Mouse (Mus musculus) MEL (cell line): ENCODE results near the gene Msi2. TPM values are rescaled to one million over a fixed set of nuclear protein-coding genes. Genes with fewer than 3 reads are reported as not detected.

Experiments
- DNase-seq: peaks from one replicate; pipeline ENCODE4 v3.0.0; 2011; ENCODE audit warnings: low read depth, low spot score
- H3K27ac ChIP-seq: 2 replicates; pipeline ENCODE4 v1.5.1; 2012; ENCODE audit warnings: low read depth, mild to moderate bottlenecking, control low read depth, low read length, moderate library complexity; ENCODE audit not compliant: control insufficient read depth
- H3K27me3 ChIP-seq, 2 experiments: fragments of 150-350 bp in 1 of 2; sonication (generic) in 1 of 2; 2 replicates each; pipeline ENCODE4 v1.6.1; 2012; ENCODE audit warnings: low read length in 2 of 2, mild to moderate bottlenecking in 2 of 2, improper control_type of control experiment in 1 of 2, moderate library complexity in 1 of 2; ENCODE audit not compliant: insufficient read depth in 2 of 2, control insufficient read depth in 1 of 2
- H3K36me3 ChIP-seq, 2 experiments: 2 replicates each; pipeline ENCODE4 v1.6.1; 2012 to 2014; ENCODE audit warnings: low read length in 2 of 2, improper control_type of control experiment in 1 of 2, inconsistent platforms in 1 of 2, mild to moderate bottlenecking in 1 of 2; ENCODE audit not compliant: insufficient read depth in 2 of 2, control insufficient read depth in 1 of 2
- H3K4me1 ChIP-seq, 2 experiments: fragments of 150-350 bp in 1 of 2; sonication (generic) in 1 of 2; 2 replicates each; pipeline ENCODE4 v1.6.1; 2012; ENCODE audit warnings: low read length in 2 of 2, improper control_type of control experiment in 1 of 2, mild to moderate bottlenecking in 1 of 2; ENCODE audit not compliant: insufficient read depth in 2 of 2, control insufficient read depth in 1 of 2
- H3K4me3 ChIP-seq, 2 experiments: fragments of 150-350 bp in 1 of 2; sonication (generic) in 1 of 2; 2 replicates each; pipeline ENCODE4 v1.5.1; 2012; ENCODE audit warnings: low read depth in 2 of 2, low read length in 2 of 2, mild to moderate bottlenecking in 2 of 2, moderate library complexity in 2 of 2, control low read depth in 1 of 2, improper control_type of control experiment in 1 of 2; ENCODE audit not compliant: control insufficient read depth in 1 of 2, insufficient read depth in 1 of 2
- H3K79me2 ChIP-seq: 2 replicates; pipeline ENCODE4 v1.6.1; 2012; ENCODE audit warnings: mild to moderate bottlenecking, low read length, moderate library complexity; ENCODE audit not compliant: control insufficient read depth, poor library complexity, insufficient read depth
- H3K9ac ChIP-seq: 2 replicates; pipeline ENCODE4 v1.6.1; 2012; ENCODE audit warnings: low read depth, mild to moderate bottlenecking, control low read depth, low read length, moderate library complexity; ENCODE audit not compliant: control insufficient read depth, poor library complexity, severe bottlenecking
- H3K9me3 ChIP-seq: fragments of 150-350 bp; sonication (generic); replicated peaks from 2 replicates; pipeline ENCODE4 v1.6.1; 2012; ENCODE audit warnings: mild to moderate bottlenecking, low read length, improper control_type of control experiment, moderate library complexity; ENCODE audit not compliant: insufficient read depth
- BHLHE40 ChIP-seq: IDR thresholded peaks from 2 replicates; pipeline ENCODE4 v1.6.1; 2012; ENCODE audit warnings: low read depth, mild to moderate bottlenecking, inconsistent platforms, low read length, improper control_type of control experiment, borderline replicate concordance
- CHD1 ChIP-seq: IDR thresholded peaks from 2 replicates; pipeline ENCODE4 v1.6.1; 2012; ENCODE audit warnings: low read depth, mild to moderate bottlenecking, inconsistent platforms, low read length, improper control_type of control experiment
- CTCF ChIP-seq, 3 experiments: IDR thresholded peaks in 2 of 3; conservative IDR thresholded peaks in 1 of 3; 2 replicates each; pipeline ENCODE4 v1.5.1; 2011 to 2012; ENCODE audit warnings: low read length in 3 of 3, low read depth in 2 of 3, mild to moderate bottlenecking in 2 of 3, improper control_type of control experiment in 1 of 3, inconsistent platforms in 1 of 3, mixed read lengths in 1 of 3, moderate library complexity in 1 of 3; ENCODE audit not compliant: control insufficient read depth in 1 of 3, insufficient read depth in 1 of 3, poor library complexity in 1 of 3, severe bottlenecking in 1 of 3
- ELF1 ChIP-seq: IDR thresholded peaks from 2 replicates; pipeline ENCODE4 v1.6.1; 2014; ENCODE audit warnings: low read depth, mild to moderate bottlenecking, inconsistent platforms, low read length, improper control_type of control experiment, moderate library complexity
- EP300 ChIP-seq, 2 experiments: IDR thresholded peaks; 2 replicates each; pipeline ENCODE4 v1.6.1; 2011; ENCODE audit warnings: improper control_type of control experiment in 2 of 2, low read length in 2 of 2, low read depth in 1 of 2, mild to moderate bottlenecking in 1 of 2
- ETS1 ChIP-seq: IDR thresholded peaks from 2 replicates; pipeline ENCODE4 v1.6.1; 2012; ENCODE audit warnings: low read depth, mild to moderate bottlenecking, inconsistent platforms, low read length, improper control_type of control experiment, moderate library complexity
- GABPA ChIP-seq: IDR thresholded peaks from 2 replicates; pipeline ENCODE4 v1.6.1; 2012; ENCODE audit warnings: low read depth, mild to moderate bottlenecking, inconsistent platforms, low read length, improper control_type of control experiment, moderate library complexity
- JUND ChIP-seq: IDR thresholded peaks from 2 replicates; pipeline ENCODE4 v1.6.1; 2011; ENCODE audit warnings: low read depth, mild to moderate bottlenecking, improper control_type of control experiment, low read length
- KAT2A ChIP-seq: conservative IDR thresholded peaks from 2 replicates; pipeline ENCODE4 v1.6.1; 2012; ENCODE audit warnings: low read depth, low read length, improper control_type of control experiment, inconsistent platforms
- MAX ChIP-seq: IDR thresholded peaks from 2 replicates; pipeline ENCODE4 v1.6.1; 2011; ENCODE audit warnings: low read length, improper control_type of control experiment
- MAZ ChIP-seq: IDR thresholded peaks from 2 replicates; pipeline ENCODE4 v1.6.1; 2012; ENCODE audit warnings: low read depth, mild to moderate bottlenecking, inconsistent platforms, low read length, improper control_type of control experiment
- MYC ChIP-seq: IDR thresholded peaks from 2 replicates; pipeline ENCODE4 v1.6.1; 2011; ENCODE audit warnings: low read depth, mild to moderate bottlenecking, low read length, improper control_type of control experiment, moderate library complexity
- POLR2AphosphoS2 ChIP-seq: IDR thresholded peaks from 2 replicates; pipeline ENCODE4 v1.6.1; 2011; ENCODE audit warnings: low read length, improper control_type of control experiment
- RAD21 ChIP-seq: IDR thresholded peaks from 2 replicates; pipeline ENCODE4 v1.6.1; 2011; ENCODE audit warnings: mild to moderate bottlenecking, low read depth, low read length, improper control_type of control experiment
- RCOR1 ChIP-seq: IDR thresholded peaks from 2 replicates; pipeline ENCODE4 v1.6.1; 2012; ENCODE audit warnings: low read depth, mild to moderate bottlenecking, inconsistent platforms, low read length, improper control_type of control experiment
- TAL1 ChIP-seq: IDR thresholded peaks from 2 replicates; pipeline ENCODE4 v1.6.1; 2012; ENCODE audit warnings: mild to moderate bottlenecking, inconsistent platforms, low read length, moderate library complexity, mixed read lengths
- TCF12 ChIP-seq: IDR thresholded peaks from 2 replicates; pipeline ENCODE4 v1.6.1; 2014; ENCODE audit warnings: low read depth, mild to moderate bottlenecking, inconsistent platforms, low read length, improper control_type of control experiment, moderate library complexity
- USF1 ChIP-seq: IDR thresholded peaks from 2 replicates; pipeline ENCODE4 v1.6.1; 2014; ENCODE audit warnings: low read depth, mild to moderate bottlenecking, inconsistent platforms, low read length, improper control_type of control experiment, moderate library complexity
- ZC3H11A ChIP-seq: IDR thresholded peaks from 2 replicates; pipeline ENCODE4 v1.6.1; 2012; ENCODE audit warnings: low read depth, mild to moderate bottlenecking, inconsistent platforms, low read length, improper control_type of control experiment
- polyA plus RNA-seq, 2 experiments: library from polyadenylated mRNA; stranded (reverse) in 1 of 2; unstranded in 1 of 2; fragments of >175 nt in 1 of 2; fragments of >200 nt in 1 of 2; gene quantifications; 2 replicates each; pipeline versions ENCODE4 v1.2.1 to v1.2.4; 2012; ENCODE audit warnings: low replicate concordance in 2 of 2, low read depth in 1 of 2; ENCODE audit not compliant: insufficient read length in 2 of 2, insufficient read depth in 1 of 2, missing spikeins in 1 of 2
- total RNA-seq: library from RNA; depleted of rRNA; stranded (reverse); fragments of 300-350 nt; gene quantifications from 2 replicates; pipeline ENCODE4 v1.2.3, GENCODE M21; 2012

Msi2 gene
- total and polyA plus RNA-seq, 3 experiments: 16.2 to 29.7 TPM; not detected in 1

GRCm38 (mm10) chr11:88488175-88488940, 230.0 kb downstream of the Msi2 start:
- H3K27me3 ChIP-seq: no peaks in the 10 kb centered on the region
- no peaks in the 10 kb centered on the region for H3K36me3 ChIP-seq
- no peak overlapping the region for H3K4me3 ChIP-seq
- DNase-seq: no peak
- no peak overlapping the region for H3K27ac ChIP-seq
- TF ChIP-seq USF1: no peak
- TF ChIP-seq EP300 (IDR thresholded peaks at IDR 0.05; ENCODE audit: low read depth in 1 of 2, low read length in 2 of 2): no peak
- TF ChIP-seq GABPA: no peak
- no peak for TF ChIP-seq RCOR1
- no peak for TF ChIP-seq ZC3H11A
- no peak for TF ChIP-seq MAX
- H3K4me1 ChIP-seq: no peaks in the 10 kb centered on the region
- H3K79me2 ChIP-seq: no peaks in the 10 kb centered on the region
- no peaks in the 10 kb centered on the region for H3K9me3 ChIP-seq
- H3K9ac ChIP-seq: no peak overlapping the region

GRCm38 (mm10) chr11:88485987-88486386, 232.3 kb downstream of the Msi2 start:
- no peak for DNase-seq
- Histone ChIP-seq H3K27me3 (no peaks in the 10 kb centered on the region), H3K9ac (no peak overlapping the region)

GRCm38 (mm10) chr11:88485088-88485487, 233.2 kb downstream of the Msi2 start:
- DNase-seq: no peak
- H3K4me1 ChIP-seq: no peaks in the 10 kb centered on the region
- no peak overlapping the region for H3K4me3 ChIP-seq
- H3K36me3 ChIP-seq: no peaks in the 10 kb centered on the region; a peak in 1 of 4 replicates
- no peak overlapping the region for H3K9ac ChIP-seq
- H3K9me3 ChIP-seq: no peaks in the 10 kb centered on the region
- TF ChIP-seq POLR2AphosphoS2 (no peak), CTCF (IDR thresholded peaks at IDR 0.05 in 2 of 3, conservative IDR thresholded peaks at IDR 0.05 in 1 of 3; ENCODE audit: control insufficient read depth in 1 of 3, insufficient read depth in 1 of 3, low read depth in 2 of 3, low read length in 3 of 3, poor library complexity in 1 of 3, severe bottlenecking in 1 of 3) (no peak), CHD1 (no peak), KAT2A (no peak), ETS1 (no peak), JUND (no peak), TCF12 (no peak), BHLHE40 (no peak), ELF1 (no peak)
- H3K27me3 ChIP-seq: no peaks in the 10 kb centered on the region
- H3K27ac ChIP-seq: no peak overlapping the region
- no peaks in the 10 kb centered on the region for H3K79me2 ChIP-seq

More at GRCm38 (mm10) chr11:88485987-88486386, 232.3 kb downstream of the Msi2 start:
- no peak overlapping the region for H3K27ac ChIP-seq
- H3K79me2 ChIP-seq: no peaks in the 10 kb centered on the region
- no peaks in the 10 kb centered on the region for H3K4me1 ChIP-seq
- TF ChIP-seq RCOR1 (no peak), CTCF (IDR thresholded peaks at IDR 0.05 in 2 of 3, conservative IDR thresholded peaks at IDR 0.05 in 1 of 3; ENCODE audit: control insufficient read depth in 1 of 3, insufficient read depth in 1 of 3, low read depth in 2 of 3, low read length in 3 of 3, poor library complexity in 1 of 3, severe bottlenecking in 1 of 3) (no peak), MYC (no peak), TAL1 (no peak), MAZ (no peak), RAD21 (no peak), TCF12 (no peak), ETS1 (no peak), POLR2AphosphoS2 (no peak), MAX (no peak)
- H3K4me3 ChIP-seq: no peak overlapping the region
- no peaks in the 10 kb centered on the region; a peak in 1 of 4 replicates for H3K36me3 ChIP-seq
- H3K9me3 ChIP-seq: no peaks in the 10 kb centered on the region
